Mouse (Mus musculus): ENCODE results near the gene Pp2d1. TPM values are rescaled to one million over a fixed set of nuclear protein-coding genes. Genes with fewer than 3 reads are reported as not detected.

Gene Pp2d1
- polyA plus RNA-seq, 1 experiment, result not detected

DNA sequence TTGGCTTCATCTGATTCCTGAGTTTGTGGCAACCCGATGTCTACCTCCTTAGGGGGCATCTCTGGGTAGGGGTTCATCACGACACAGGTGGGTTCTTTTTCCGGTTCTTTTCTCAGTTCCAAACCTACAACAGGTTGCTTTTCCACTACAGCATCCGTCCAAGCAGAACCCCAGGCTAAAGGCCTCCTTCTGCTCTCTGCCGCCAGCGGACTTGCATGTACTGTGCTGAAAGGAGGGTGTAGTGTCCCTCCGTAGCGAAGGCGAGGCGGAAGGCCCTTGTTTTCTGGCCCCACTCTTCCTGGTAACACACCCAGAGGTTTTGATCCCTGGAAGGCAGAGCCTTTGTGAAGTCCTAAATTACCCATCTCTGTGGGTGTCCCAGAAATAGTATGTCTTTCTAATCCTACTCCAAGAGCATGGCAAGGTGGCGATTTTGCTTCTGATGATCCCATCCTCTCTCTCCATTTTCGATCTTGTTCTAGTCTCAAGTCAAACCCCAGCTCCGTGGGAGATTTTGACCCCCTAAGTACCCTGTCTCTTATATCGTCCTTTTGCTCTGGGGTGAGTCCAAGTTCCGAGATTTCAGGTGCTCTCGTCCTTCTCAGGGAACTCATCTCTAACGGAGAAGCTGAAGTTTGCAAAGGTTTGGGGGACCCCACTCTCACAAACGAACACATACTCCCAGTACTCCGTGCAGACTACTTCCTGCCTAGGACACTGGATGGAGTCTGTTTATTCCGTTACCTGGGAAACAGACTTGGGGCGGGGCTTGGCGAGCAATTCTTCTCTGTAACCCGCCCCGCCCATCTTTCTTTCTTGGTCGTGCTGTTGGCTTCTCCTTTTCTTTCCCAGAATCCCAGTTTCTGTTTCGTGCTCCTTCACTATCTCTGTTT is 76.4 kb downstream of the Pp2d1 start, which contains the start of gene Efhb:
TSS of gene Efhb (minus strand) at position 719 of the 893 bp plus-strand sequence.
- Histone ChIP-seq H3K27ac (ENCODE audit: insufficient read depth, low read depth, low read length) (no peak within 1 kb of the TSS), H3K4me3 (ENCODE audit: insufficient read depth, low read length) (peak within 1 kb of the TSS; percentile 57), H3K4me1 (ENCODE audit: control insufficient read depth, insufficient read depth, low read length) (peaks cover 10% of the 10 kb centered on the region; the same call in 1 of the 2 replicates)
- TF ChIP-seq POLR2A (IDR thresholded peaks at IDR 0.05; ENCODE audit: borderline replicate concordance, low read depth, low read length) (no peak), CTCF (IDR thresholded peaks at IDR 0.05; ENCODE audit: low read depth, low read length) (no peak)

Other genes with a start within 250 kb of the Pp2d1 start
- not detected in 2 replicates for gene Efhb, start 76.1 kb downstream of the Pp2d1 start, polyA plus RNA-seq (2012; ENCODE audit: insufficient read depth, insufficient read length, missing spikeins)
- gene Rab5a, start 60.2 kb downstream of the Pp2d1 start, polyA plus RNA-seq (2012; ENCODE audit: insufficient read depth, insufficient read length, missing spikeins), result 68.4 and 70.5 TPM in 2 replicates
- gene Kat2b, start 27.4 kb upstream of the Pp2d1 start, polyA plus RNA-seq (2012; ENCODE audit: insufficient read depth, insufficient read length, missing spikeins), result 34.4 and 48.5 TPM in 2 replicates
- gene Sgo1, start 149.9 kb upstream of the Pp2d1 start, polyA plus RNA-seq (2012; ENCODE audit: insufficient read depth, insufficient read length, missing spikeins), result 7.5 and 9.2 TPM in 2 replicates